Mouse (Mus musculus) adrenal gland, postnatal 14 days (tissue): ENCODE data around the gene Pitpna. TPM values are rescaled to one million over a fixed set of nuclear protein-coding genes. Genes with fewer than 3 reads are reported as not detected.
"Not testable (repeated sequence)": the region's sequence is repeated elsewhere in the genome, so short reads cannot be mapped to it uniquely, and the experiment has no call there.

Experiments used
- DNase-seq: peaks from one replicate; pipeline ENCODE4 v3.0.0; 2021; ENCODE audit warnings: mixed read lengths
- long read RNA-seq, 2 experiments: library from polyadenylated mRNA; stranded (forward); transcript quantifications; one replicate each; pipeline ENCODE4 v2.0.0; 2021
- total RNA-seq: library from RNA; stranded (reverse); gene quantifications from 2 replicates; pipeline ENCODE4 v1.2.3, GENCODE M21; 2021

Pitpna gene
- total RNA-seq, result 150 and 164 TPM in 2 replicates
- long read RNA-seq, experiment 1, partial matches to known transcripts, result 14 of 238 reads
- long read RNA-seq, experiment 1, other reads (novel, unspliced or antisense), result 222 of 238 reads
- long read RNA-seq, experiment 2, partial matches to known transcripts, result 10 of 173 reads
- long read RNA-seq, experiment 2, other reads (novel, unspliced or antisense), result 161 of 173 reads

DNA sequence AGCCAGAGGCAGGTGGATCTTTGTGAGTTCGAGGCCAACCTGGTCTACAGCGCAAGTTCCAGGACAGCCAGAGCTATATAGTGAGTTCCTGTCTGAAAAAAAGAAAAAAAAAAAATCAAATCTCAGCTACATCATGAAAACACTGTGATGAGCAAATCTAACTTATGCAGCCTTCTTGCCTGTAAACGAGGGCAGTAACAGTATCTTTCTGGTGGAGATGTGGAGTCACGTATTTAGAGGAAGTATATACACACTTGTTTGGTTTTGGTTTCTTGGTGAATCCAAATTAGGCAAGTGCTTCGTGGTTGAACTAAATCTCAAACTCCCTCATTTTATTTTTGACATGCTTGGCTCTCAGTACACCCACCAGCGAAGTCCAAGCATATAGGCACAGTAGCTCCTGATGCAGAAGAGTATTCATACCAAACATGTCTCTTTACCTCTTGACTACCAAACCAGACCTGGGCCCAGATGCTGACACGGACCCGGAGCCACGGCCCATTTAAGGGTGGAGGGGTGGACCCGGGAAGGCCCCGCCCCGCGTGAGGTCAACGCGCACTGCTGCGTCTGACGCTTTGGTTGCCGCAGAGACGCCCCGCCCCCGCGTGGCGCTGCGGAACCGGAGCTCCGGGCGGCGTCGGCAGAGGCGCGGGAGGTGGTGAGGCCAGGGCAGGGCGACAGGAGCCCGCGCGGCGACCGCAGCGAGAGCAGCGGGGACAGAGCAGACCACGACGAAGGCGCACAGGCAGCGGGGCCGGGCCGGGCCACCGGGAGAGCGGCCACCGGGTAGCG is at the start of gene Pitpna:
Pitpna (plus strand) TSS at position 605 of the 792 bp plus-strand sequence.
- DNase-seq, result peak; percentile 98

DNA sequence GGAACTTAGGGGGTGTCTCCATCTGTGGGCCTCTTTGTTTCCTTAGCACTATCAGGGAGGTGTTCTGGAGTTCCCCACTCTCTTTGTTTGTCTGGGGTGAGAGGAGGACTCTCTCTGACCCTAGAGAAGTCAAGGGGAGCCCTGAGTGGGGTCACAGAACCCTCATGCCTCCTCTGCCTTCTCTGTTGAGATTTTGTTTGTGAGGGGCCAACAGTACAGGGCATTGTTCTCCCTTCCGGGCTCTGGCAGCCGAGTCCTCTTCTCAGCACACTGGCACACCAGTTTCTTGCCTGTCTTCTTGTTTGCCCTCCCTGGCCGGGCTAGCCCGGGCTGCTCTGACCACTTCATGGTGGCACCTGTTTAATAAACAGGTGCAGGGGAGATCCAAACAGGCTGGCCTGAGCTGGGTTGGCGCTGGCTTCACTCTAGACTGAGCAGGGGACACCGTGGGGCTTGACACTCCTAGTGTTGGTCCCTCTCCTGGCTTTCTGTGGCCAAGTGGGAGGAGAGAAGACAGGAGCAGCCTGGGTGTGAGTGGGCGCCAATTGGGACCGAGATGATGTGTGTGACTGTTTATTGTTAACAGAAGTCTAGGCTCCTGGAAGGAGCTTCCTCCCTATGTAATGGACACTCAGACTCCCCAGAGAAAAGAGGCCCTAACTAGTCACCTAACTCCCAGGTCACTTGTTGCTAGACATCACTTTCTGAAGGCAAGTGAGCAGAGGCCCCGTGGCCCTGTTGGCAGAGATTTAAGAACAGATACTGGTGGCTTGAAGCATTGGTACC is 49.5 kb upstream of the Pitpna start:
- DNase-seq, result no peak

DNA sequence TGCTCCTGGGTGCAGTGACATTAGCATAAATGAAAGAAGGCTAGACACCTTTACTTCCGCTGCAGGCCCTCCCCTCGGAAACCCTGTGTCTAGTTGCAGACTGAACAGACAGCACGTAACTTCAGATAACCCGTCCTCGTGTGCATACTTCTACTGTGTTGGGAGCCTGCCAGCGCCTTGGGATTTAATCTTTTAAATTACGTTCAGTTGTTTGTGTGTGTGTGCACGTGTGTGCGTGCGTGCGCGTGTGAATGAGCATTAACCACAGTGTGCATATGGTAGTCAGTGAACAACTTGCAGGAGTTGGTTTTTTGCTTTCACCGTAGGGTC is 49.0 kb upstream of the Pitpna start:
- DNase-seq, result no peak

DNA sequence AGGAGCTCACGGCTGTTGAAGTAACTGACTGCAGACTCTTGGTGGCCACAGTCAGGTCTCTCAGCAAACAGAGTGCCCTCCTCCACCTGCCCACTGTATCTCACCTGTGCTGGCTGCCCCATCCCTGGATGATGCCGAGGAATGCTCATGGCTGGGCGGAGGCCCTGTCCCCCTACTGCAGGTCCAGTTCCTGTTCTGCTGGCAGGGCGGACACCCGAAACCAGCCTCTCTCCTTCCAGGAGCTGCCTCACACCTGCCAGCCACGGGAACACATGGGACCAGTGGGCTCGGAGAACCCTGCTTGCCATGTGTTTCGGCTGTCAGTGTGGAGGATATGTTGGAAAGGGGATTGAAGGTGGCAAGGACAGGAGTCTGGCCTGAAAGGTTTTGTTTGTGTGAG is 47.7 kb upstream of the Pitpna start:
- DNase-seq, result no peak

DNA sequence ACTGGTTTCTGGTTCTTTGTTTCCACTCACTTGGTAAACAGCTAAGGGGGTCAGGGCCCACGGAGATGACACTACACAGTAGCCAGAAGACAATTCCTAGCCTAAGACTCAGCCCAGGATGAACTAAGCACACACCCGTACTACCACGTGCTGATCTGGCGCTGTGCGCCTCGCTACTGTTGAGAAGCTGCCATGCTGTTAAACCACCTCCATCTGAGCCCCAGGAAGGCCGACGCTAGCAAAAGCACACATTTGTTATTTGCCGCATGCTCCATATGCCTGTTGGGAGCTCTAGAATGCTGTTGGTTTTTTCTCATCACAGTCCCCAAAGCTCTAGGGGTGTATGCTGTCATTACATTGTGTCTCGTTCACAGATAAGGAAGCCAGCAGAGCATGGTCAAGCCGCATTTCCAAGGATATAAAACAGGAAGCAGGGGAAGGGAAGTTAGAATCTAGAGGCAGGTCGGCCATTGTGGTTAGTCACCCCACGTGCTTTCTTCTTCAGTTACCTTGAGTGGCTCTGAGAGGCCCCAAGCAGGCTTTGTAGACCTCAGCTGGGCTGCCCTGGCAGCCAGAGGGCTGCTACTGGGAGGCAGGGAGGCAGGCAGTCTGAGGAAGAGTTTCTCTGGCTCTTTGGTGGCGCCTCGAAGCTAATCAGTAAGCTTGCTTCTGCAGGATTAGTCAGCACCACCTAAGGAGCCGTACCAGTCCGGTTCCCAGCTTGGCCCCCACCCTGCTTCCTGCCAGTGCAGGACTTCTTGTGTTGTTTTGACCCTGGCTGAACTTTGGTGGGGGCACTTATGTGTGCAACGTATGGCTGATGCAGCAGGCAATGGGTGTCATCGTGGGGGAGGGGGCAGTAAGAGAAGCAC is 47.0 kb upstream of the Pitpna start:
- DNase-seq, result no peak

DNA sequence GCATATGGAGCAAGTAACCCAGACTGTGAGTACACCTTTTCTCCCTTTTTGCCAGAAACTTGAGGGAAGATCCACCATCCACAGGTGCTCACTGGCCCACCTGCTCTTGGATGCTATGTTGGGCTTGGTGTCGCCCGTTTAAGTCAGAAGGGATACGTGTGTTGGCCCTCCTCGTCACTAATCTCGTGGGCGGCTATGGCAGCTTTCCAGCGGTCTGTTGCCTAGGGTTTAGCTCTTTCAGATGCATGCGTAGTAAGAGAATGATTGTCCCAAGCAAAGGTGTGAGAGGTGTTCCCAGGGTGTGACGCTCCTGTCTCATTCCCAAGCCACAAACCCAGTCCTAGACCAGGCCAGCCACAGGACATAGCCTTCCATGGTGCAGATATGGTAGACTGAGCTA is 43.2 kb upstream of the Pitpna start:
- DNase-seq, result no peak

DNA sequence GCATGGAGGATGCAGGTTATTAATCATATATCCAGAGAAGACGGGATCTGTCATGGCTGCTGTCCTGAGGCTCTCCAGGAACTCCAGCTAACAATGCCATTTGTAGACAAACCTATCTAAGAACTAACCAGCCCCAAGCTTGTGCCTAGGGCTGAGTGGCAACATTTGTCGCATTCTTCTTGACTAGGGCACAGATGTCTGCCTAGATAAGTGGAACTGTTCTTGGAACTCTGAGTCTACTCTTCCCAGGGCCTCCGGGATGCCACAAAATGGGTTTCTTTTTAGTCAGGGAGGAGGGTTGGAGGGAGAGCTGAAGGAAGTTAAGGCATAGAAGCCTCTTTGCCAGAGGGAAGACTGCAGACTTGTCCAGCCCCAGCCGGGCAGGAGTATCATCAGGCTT is 41.8 kb upstream of the Pitpna start:
- DNase-seq, result no peak

DNA sequence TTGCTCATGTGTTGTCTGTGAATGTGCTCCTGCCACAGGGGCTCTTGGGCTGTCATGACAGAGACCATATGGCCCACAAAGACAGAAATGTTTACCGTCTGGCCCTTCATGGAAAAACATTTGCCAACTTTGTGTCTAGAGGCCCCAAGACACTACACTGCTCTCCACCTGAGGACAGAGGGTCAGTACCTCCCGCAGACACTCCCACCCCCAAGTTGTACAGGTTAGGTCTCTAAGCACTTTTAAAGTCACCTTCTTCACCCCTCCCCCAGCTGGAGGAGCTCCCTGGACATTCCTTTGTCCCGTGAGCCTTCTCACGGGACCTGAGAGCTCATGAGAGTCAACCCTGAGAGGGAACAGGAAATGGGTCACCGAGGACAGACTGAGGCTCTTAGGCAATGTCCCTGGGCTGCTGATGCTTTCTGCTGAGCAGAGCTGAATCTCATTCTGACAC is 38.2 kb upstream of the Pitpna start:
- peak; percentile 50 for DNase-seq

DNA sequence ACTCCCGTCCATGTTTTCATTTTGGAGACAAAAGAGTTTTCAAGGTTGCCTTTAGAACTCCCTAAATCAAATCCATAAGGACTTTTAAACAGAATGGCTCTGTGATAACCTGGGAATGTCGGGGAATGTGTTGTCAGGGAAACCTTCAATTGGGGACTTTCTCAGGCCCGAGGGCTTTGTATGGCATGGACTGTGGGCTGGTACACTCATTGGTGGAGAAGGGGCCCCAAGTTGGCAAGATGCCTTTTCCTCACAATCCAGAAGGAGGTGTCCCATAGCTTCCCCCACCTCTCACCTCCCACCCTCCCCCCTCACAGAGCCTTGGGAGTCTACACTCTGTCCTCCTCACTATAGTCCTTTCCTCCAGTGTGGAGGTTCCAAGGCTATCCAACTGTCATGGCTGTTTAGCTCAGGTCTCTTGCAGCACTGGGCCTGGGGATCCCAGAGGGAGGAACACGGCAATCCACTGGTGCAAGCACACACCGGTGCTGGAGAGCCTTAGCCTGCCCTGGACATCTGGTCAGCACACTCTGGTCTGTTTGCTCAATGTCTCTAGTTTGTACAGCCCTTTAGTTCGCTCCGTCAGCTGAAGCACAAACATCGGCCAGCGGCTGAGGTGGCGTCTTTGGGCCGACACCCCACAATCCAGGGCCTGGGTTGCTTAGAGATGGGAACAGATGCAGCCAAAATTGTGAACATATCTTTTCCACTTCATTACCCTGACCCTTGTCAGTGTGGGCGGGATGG is 37.5 kb upstream of the Pitpna start:
- no peak for DNase-seq

DNA sequence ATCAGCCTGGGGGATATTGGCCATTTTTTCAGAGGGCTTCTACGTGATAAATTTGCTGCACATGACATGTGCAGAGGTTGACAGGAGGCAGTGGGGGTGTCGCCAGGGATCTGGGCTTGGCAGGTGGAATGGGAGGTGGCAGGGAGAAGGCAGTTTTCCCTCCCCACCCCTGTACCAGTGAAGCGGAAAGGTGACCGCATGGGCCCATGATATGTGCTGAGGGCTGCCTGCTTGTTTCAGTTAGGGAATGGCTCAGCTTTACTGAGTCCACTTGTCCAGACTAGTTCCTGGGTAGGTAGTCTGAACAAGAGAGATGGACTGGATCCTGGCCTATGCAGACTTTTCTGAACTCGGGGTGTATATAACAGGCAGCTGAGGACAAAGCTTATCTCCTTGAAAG is 36.6 kb upstream of the Pitpna start:
- no peak for DNase-seq

DNA sequence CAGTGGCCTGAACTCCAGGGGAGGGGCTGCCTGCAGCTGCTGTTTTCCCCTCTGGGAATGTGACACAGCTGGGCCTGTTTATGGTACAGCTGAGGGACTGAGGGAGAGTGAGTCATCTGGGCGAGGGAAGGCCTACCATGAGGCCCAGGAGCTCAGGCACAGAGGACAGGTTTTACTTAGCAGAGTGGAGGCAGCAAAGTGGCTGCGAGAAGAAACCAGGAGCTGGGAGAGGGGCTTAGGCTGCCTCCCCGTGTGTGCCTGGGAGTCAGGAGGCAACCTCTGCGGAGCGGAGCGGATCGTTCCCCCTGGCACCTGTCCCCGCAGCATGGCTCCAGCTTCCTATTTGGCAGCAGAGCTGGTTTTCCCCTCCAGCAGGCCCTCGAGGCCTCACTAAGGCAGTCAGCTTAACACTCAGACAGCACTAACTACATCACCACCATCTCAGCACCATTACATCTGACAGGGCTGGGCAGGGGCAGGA is 35.9 kb upstream of the Pitpna start:
- no peak for DNase-seq

DNA sequence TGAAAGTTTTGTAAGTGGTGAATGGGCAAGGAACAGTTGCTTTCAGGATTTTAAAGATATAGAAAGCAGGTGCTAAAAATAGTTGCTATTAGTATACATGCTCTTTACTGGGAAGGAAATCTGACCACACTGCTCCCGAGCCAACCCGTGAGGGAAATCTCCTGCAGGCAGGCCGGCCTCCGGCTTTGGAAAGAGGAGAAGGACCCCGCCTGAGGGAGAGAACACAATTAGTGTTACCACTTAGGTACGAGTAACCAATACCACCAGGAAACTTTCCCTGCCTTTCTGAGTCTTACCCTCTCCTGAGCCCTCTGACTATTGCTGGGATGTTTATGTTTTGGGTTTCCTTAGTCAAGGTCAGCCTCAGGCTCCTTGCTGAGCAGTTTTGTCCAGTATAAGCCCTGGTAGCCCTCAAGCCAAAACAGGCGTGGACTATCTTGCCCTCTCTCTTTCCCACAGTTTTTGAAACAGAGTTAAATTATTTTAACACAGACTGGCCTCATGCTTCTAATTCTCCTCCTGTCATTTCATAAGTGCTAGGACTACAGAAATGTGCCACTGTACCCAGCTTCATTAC is 34.9 kb upstream of the Pitpna start:
- no peak for DNase-seq

DNA sequence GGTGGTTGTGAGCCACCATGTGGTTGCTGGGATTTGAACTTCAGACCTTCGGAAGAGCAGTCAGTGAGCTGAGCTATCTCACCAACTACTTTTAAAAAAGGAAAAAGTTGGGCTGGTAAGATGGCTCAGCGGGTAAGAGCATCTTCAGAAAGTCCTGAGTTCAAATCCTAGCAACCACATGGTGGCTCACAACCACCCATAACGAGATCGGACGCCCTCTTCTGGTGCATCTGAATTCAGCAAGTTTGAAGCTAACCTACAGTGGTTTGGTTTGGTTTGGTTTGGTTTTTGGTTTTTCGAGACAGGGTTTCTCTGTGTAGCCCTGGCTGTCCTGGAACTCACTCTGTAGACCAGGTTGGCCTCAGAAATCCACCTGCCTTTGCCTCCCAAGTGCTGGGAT is 31.9 kb upstream of the Pitpna start:
- not testable (repeated sequence) for DNase-seq

DNA sequence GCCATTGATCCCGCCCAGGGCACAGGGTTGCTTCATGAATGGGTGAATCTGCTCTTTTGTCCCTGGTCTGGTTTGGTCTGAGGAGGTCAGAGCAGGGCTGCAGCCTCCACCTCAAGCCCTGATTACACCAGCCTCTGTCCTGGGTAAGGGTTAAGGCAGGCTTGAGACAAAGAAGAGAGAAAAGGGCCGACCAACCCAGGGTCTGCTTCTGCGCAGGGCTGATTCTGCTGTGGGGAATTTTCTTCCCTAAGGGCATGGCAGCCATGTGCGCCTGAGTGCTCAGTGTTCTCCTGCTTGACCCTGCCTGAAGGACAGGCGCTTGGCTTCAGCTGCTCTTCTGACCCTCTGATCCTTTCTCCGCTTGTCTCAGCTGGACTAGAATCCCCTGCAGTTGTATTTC is 30.8 kb upstream of the Pitpna start:
- DNase-seq, result no peak

DNA sequence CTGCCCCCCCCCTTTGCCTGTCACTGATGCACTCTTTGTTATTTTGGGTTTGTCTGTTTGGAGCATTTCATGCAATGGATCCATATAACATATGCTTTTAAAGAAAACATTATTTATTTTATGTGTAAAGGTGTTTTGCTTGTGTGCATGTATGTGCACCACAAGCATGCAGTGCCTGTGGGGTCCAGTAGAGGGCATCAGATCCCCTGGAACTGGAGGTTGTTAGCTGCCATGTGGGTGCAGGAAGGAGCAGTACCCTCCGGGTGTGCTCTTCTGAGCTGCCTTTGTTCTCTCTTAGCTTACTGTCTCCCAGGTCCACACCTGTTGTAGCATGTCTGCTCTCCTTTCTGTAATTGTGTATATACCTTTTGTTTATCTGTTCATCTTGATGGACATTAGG is 29.8 kb upstream of the Pitpna start:
- DNase-seq, result no peak

DNA sequence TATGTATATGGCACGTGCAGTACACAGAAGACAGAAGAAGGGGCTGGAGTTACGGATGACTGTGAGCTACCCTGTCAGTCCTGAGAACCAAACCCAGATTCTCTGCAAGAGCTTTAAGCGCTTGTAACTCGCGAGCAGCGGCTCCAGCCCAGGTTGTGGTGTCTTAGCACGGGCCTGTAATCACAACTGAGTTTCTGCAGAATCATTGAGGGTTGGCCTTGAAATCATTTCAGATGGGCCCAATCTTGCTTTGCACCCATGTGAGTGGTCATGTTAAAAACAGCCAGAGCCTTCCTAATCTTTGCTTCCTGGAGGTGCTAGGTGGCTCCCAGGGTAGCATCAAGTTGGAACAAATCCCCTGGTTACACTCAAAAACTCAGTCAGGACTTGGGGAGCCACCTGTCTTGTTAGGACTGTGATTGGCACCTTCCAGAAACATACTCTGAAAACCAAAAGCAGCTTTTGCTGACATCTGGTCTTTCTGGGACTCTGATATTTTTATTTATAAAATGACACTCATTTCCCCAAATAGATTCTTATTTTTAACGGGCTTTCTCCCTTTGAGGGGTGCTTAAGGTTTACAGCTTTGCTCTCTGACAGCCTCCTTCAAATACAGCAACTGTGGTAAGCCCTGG is 27.9 kb upstream of the Pitpna start:
- no peak for DNase-seq

DNA sequence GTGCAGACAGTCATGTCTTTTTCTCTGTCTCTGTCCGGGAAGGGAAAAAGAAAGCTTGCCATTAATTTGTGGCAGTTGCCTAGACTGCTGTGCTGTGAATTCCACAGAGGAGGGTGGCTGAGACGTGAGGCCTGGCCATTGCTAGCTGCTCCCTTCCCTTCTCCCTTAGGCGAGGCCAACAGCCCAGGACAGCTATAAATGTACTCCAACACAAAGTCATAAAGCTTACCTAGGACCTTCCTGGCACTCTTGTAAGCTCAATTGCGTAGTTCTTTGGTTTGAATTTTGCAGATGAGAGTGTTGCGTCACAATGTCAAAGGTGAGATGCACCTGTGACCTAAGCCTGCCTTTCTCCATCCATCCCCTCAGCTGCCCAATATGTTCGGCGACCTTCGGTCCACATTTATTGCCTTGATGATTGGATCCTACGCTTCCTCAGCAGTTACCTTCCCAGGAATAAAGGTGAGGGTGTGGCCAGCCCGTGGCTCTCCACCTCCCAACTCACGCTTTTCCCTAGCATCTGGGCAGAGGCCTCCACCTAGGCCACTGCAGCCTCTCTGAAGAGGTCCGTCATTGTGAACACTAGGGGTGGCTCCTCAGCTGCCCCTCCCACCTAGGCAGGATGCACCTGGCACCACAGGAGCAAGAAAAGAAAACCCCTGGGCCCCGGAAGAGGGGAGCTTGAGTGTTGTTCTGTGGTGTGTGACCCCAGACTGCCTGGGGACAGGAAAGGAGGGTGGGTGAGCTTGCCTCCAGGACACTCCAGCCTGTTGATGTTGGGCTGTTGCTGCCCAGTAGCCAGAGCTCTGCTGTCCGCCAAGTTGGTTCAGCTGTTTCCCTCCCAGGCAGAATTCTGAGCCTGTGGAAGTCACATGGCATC is 27.1 kb upstream of the Pitpna start:
- DNase-seq, result no peak

DNA sequence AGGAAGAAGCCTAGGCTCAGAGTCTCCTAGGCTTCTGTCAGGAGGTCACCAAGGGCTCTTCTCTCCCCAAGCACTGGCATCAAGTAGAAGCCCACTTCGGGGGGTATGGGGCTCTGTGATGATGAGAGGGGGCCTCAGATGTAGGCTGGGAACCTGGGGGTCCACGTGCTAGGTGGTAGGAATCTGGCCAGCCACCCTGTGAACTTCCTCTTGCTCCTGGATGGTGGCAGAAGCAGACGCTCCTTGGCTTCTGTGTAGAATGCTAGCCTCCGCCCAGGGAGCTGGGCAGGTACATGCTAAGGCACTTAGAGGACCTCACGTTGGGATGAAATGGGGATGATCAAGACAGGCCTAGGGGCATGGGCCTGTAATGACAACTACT is 26.5 kb upstream of the Pitpna start:
- no peak for DNase-seq

DNA sequence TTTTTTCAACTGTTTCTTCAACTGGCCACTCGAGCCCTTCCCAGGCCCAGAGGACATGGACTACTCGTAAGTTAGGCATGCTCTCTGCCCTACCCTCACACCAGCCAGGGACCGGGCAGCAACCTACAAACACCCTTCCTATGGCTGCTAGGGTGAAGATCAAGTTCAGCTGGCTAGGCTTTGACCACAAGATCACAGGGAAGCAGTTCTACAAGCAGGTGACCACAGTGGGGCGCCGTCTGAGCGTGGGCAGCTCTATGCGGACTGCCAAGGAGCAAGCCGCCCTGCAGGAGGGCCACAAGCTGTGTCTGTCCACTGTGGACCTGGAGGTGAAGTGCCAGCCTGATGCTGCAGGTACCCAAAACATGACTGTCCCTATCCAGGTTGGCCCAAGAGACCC is 25.1 kb upstream of the Pitpna start:
- DNase-seq, result no peak
